Mouse (Mus musculus) heart, adult 2 months (tissue): ENCODE data around the gene BC035044. TPM values are rescaled to one million over a fixed set of nuclear protein-coding genes. Genes with fewer than 3 reads are reported as not detected.
A peak's percentile ranks its signal among the peaks of the same experiment; 100 is the strongest.
"Not testable (repeated sequence)": the region's sequence is repeated elsewhere in the genome, so short reads cannot be mapped to it uniquely, and the experiment has no call there.

ENCODE experiments used
- DNase-seq, 2 experiments: peaks; one replicate each; pipeline ENCODE4 v3.0.0; 2021
- H3K27ac ChIP-seq: fragments of 200-600 bp; 2 replicates; pipeline ENCODE4 v1.8.1; 2022
- H3K27me3 ChIP-seq: fragments of 200-500 bp; 2 replicates; pipeline ENCODE4 v1.6.1; 2012; ENCODE audit warnings: mild to moderate bottlenecking, low read length, inconsistent platforms, mixed read lengths; ENCODE audit not compliant: control insufficient read depth, insufficient read depth
- H3K36me3 ChIP-seq: fragments of 200-500 bp; 2 replicates; pipeline ENCODE4 v1.6.1; 2012; ENCODE audit warnings: low read length, inconsistent platforms; ENCODE audit not compliant: control insufficient read depth, insufficient read depth
- H3K4me1 ChIP-seq: fragments of 200-500 bp; 2 replicates; pipeline ENCODE4 v1.6.1; 2011; ENCODE audit warnings: low read length; ENCODE audit not compliant: control insufficient read depth, insufficient read depth
- H3K4me3 ChIP-seq: fragments of 200-600 bp; 2 replicates; pipeline ENCODE4 v1.8.1; 2022
- H3K79me2 ChIP-seq: fragments of 200-500 bp; replicated peaks from 2 replicates; pipeline ENCODE4 v1.6.1; 2012; ENCODE audit warnings: mild to moderate bottlenecking, inconsistent platforms, low read length, moderate library complexity, mixed read lengths; ENCODE audit not compliant: control insufficient read depth, insufficient read depth
- H3K9ac ChIP-seq: fragments of 200-500 bp; 2 replicates; pipeline ENCODE4 v1.6.1; 2012; ENCODE audit warnings: low read depth, mild to moderate bottlenecking, control low read depth, inconsistent platforms, low read length, mixed read lengths
- CTCF ChIP-seq: fragments of 200-600 bp; IDR thresholded peaks from 2 replicates; pipeline ENCODE4 v1.8.1; 2022; ENCODE audit warnings: antibody characterized with exemption, mild to moderate bottlenecking, moderate library complexity
- EP300 ChIP-seq: fragments of 200-500 bp; IDR thresholded peaks from 2 replicates; pipeline ENCODE4 v1.6.1; 2011; ENCODE audit warnings: low read depth, low read length, control low read depth; ENCODE audit not compliant: insufficient read depth
- POLR2A ChIP-seq: fragments of 200-500 bp; IDR thresholded peaks from 2 replicates; pipeline ENCODE4 v1.6.1; 2011; ENCODE audit warnings: mild to moderate bottlenecking, low read depth, low read length, control low read depth; ENCODE audit not compliant: insufficient read depth
- WGBS: fragments of 180-500 bp; shearing (Covaris S2); methylation state at CpG from one replicate; pipeline ENCODE4 v1.1.7; 2018; 5-methylcytosine and 5-hydroxymethylcytosine counted together
- intact Hi-C: fragments of 180-260 bp; cut with DNase I; formaldehyde crosslinking; loops from one replicate; pipeline ENCODE4 v1.15.1; 2025
- polyA plus RNA-seq: library from polyadenylated mRNA; depleted of rRNA; stranded (reverse); fragments of >200 nt; gene quantifications from 2 replicates; pipeline ENCODE4 v1.2.3, GENCODE M21; 2012
- total RNA-seq, 2 experiments: library from RNA; stranded (reverse); gene quantifications; 2 replicates each; pipeline ENCODE4 v1.2.3; 2021

The BC035044 gene
- total and polyA plus RNA-seq, 3 experiments, result 0.35 to 0.47 TPM; not detected in 1

DNA sequence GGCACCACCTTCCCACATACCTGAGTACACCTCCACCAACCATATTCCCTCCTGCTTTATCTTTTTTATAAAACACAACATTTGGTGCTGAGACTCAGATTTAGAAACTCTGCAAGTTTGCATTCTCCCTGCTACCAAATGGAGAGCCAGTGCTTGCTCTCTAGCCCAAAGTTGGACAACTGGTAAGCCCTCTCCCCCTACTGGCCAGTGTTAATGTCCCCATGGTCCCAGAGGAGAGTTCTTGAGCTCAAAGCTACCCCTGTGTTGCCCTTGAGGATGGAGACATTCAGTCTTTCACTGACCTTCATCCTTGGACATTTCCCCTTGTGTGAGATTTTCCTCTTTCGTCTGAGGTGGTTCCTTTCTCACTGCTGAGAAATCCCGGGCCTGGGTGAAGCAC, 9.1 kb upstream of the BC035044 start:
- Histone ChIP-seq H3K27ac (no peak overlapping the region), H3K9ac (no peak overlapping the region), H3K4me1 (no peaks in the 10 kb centered on the region), H3K79me2 (no peaks in the 10 kb centered on the region), H3K36me3 (no peaks in the 10 kb centered on the region), H3K27me3 (no peaks in the 10 kb centered on the region), H3K4me3 (no peak overlapping the region)
- TF ChIP-seq POLR2A, result no peak
- intact Hi-C loops, result no loop called here
- DNase-seq, result no peak
- WGBS, result 76% methylated on average over 2 of the region's 2 CpGs

GRCm38 (mm10) chr6:128895404-128896001, 4.6 kb upstream of the BC035044 start:
- Histone ChIP-seq H3K27me3 (no peaks in the 10 kb centered on the region), H3K36me3 (no peaks in the 10 kb centered on the region), H3K9ac (no peak overlapping the region), H3K4me3 (no peak overlapping the region), H3K79me2 (no peaks in the 10 kb centered on the region), H3K4me1 (no peaks in the 10 kb centered on the region), H3K27ac (no peak overlapping the region)
- intact Hi-C loops, result loop anchor here (10.0 kb wide), 1 partner anchor 289 kb away; the partner anchor contains the start of gene Clec2d
- 73% methylated on average over 3 of the region's 3 CpGs for WGBS
- TF ChIP-seq POLR2A, result no peak
- TF ChIP-seq CTCF, result no peak
- TF ChIP-seq EP300, result no peak
- DNase-seq, result no peak

GRCm38 (mm10) chr6:128888834-128889233, 2.1 kb downstream of the BC035044 start:
- H3K27ac ChIP-seq, result no peak overlapping the region
- no peaks in the 10 kb centered on the region for H3K4me1 ChIP-seq
- 68% methylated on average over 5 of the region's 5 CpGs for WGBS
- H3K27me3 ChIP-seq, result no peaks in the 10 kb centered on the region
- H3K79me2 ChIP-seq, result no peaks in the 10 kb centered on the region
- intact Hi-C loops, result loop anchor here (1.0 to 10.0 kb wide), 2 partner anchors 83 to 234 kb away; no protein-coding TSS in a partner anchor
- H3K4me3 ChIP-seq, result no peak overlapping the region
- no peaks in the 10 kb centered on the region for H3K36me3 ChIP-seq
- DNase-seq, result peak in 1 of 2 experiments; percentile 8
- H3K9ac ChIP-seq, result no peak overlapping the region
- TF ChIP-seq CTCF (no peak), POLR2A (no peak), EP300 (no peak)

DNA sequence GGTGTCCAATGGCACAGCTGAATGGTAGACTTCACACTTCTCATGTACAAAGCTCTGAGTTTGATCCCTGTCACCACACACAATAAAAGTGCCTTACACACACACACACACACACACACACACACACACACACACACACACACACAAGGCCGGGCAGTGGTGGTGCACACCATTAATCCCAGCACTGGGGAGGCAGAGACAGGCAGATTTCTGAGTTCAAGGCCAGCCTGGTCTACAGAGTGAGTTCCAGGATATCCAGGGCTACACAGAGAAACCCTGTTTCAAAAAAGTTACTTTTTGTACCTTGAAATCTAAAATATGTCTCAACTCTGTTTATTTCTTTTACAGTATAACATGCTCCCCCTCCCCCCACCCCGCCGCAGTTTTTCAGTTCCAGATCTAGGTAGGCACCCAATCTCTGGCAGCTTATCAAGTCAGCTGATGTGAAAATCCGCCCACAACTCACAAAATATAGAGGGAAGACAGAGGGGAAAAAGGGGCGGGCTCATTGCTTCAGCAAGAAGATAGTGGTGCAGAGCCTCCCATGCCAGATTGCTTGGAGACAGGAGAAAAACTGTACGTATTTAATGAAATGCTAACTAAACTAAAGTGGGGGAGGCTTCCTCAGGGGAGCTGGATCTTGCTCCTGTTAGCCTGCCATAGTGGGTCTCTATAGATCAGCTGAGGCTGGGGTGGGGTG, 3.7 kb downstream of the BC035044 start, which contains the start of gene Clec2i:
Clec2i (plus strand) TSS at position 498 of the 700 bp plus-strand sequence.
- not testable (repeated sequence) for H3K9ac ChIP-seq, H3K27ac ChIP-seq, H3K4me3 ChIP-seq, H3K27me3 ChIP-seq, H3K79me2 ChIP-seq, H3K4me1 ChIP-seq, H3K36me3 ChIP-seq
- intact Hi-C loops, result loop anchor here (10.0 kb wide), 1 partner anchor 232 kb away; no protein-coding TSS in a partner anchor
- peak in 1 of 2 experiments; percentile 46 for DNase-seq
- WGBS, result 71% methylated on average over 6 of the region's 6 CpGs

GRCm38 (mm10) chr6:128871910-128872610, 18.9 kb downstream of the BC035044 start:
- intact Hi-C loops, result no loop called here
- WGBS, result 79% methylated on average over 1 of the region's 1 CpGs

GRCm38 (mm10) chr6:128868861-128869260, 22.1 kb downstream of the BC035044 start:
- Histone ChIP-seq H3K9ac (no peak overlapping the region), H3K4me3 (no peak overlapping the region), H3K27me3 (no peaks in the 10 kb centered on the region), H3K36me3 (no peaks in the 10 kb centered on the region), H3K4me1 (no peaks in the 10 kb centered on the region), H3K27ac (no peak overlapping the region), H3K79me2 (no peaks in the 10 kb centered on the region)
- no peak for TF ChIP-seq CTCF
- no peak for TF ChIP-seq EP300
- no peak for TF ChIP-seq POLR2A
- whole genome bisulfite sequencing, result 49% methylated on average over 3 of the region's 3 CpGs
- intact Hi-C loops, result loop anchor here (1.0 to 2.0 kb wide), 2 partner anchors 10 to 14 kb away; no protein-coding TSS in a partner anchor
- no peak for DNase-seq

More at GRCm38 (mm10) chr6:128871910-128872610, 18.9 kb downstream of the BC035044 start:
- H3K9ac ChIP-seq, result no peak overlapping the region
- DNase-seq, result no peak
- H3K36me3 ChIP-seq, result no peaks in the 10 kb centered on the region
- TF ChIP-seq CTCF (no peak), POLR2A (no peak), EP300 (no peak)
- H3K79me2 ChIP-seq, result no peaks in the 10 kb centered on the region
- no peaks in the 10 kb centered on the region for H3K27me3 ChIP-seq
- no peak overlapping the region for H3K27ac ChIP-seq
- H3K4me3 ChIP-seq, result no peak overlapping the region
- H3K4me1 ChIP-seq, result no peaks in the 10 kb centered on the region
